Mouse (Mus musculus): ENCODE measurements at regions not wholly inside any gene's neighbourhood (a gene's known extent, or its start where the extent isn't known, plus 50 kb on each side); places are given as distances from the start of the nearest gene placed in this dataset.

- no peak for TF ChIP-seq EP300 (IDR thresholded peaks at IDR 0.05; ENCODE audit: insufficient read depth, low read depth, low read length)
- TF ChIP-seq CTCF (IDR thresholded peaks at IDR 0.05; ENCODE audit: low read depth, low read length), result no peak
Measured at GRCm38 (mm10) chr10:17326724-17327123, 396.3 kb upstream of the Cited2 start.

Measured in ES-Bruce4 (cell line).